In the genomic region with DNA sequence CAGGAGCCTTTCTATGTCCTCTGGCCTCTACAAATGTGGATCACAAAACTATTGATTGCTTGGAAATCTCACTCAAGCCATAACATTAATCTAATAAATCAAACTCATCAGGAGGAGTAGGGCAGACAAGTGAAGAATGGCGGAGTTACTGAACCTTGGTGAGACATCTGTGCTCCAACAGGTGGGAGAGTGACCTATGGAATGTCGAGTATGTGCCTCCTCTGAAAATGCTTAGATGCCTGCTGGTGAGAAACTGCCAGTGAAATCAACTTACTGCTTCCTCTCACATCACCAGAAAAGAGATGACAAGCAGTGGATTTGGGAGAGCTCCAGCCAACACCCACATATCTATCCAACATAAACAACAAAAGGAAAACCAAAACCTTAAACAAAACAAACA, we compare ENCODE assay signal across 20 mouse cellular contexts.
"Had no signal": no experiment of that assay in that cellular context is flagged by ENCODE, and none has a peak within 500 bp of the region (broad histone marks: within the 10 kb centered on the region; RNA-seq: fewer than 3 reads in every experiment).

No protein-coding gene starts in this region.

- H3K9me3 ChIP-seq: intestine, embryonic 15.5 days; limb, embryonic 15.5 days; midbrain, embryonic 10.5 days; midbrain, embryonic 13.5 days; neural tube, embryonic 13.5 days; stomach, embryonic 15.5 days had no signal

- H3K36me3 ChIP-seq: intestine, embryonic 15.5 days; limb, embryonic 15.5 days; midbrain, embryonic 10.5 days; midbrain, embryonic 13.5 days; neural tube, embryonic 13.5 days; stomach, embryonic 15.5 days had no signal

- H3K4me3 ChIP-seq: intestine, embryonic 15.5 days; limb, embryonic 15.5 days; midbrain, embryonic 10.5 days; midbrain, embryonic 13.5 days; myocyte; neural tube, embryonic 13.5 days; stomach, embryonic 15.5 days had no signal

- H3K27me3 ChIP-seq: intestine, embryonic 15.5 days; limb, embryonic 15.5 days; midbrain, embryonic 13.5 days; neural tube, embryonic 13.5 days; stomach, embryonic 15.5 days had no signal

- DNase-seq: kidney, adult 2 months; kidney, postnatal 36 days; liver, postnatal 0 days; lung, embryonic 14.5 days; retina, postnatal 1 day; right cerebral cortex, postnatal 25 days; spleen, adult 18-20 months; thymus, postnatal 25 days had no signal

- H3K9ac ChIP-seq: intestine, embryonic 15.5 days; limb, embryonic 15.5 days; liver, embryonic 14.5 days; liver, postnatal 0 days; lung, embryonic 14.5 days; midbrain, embryonic 13.5 days; neural tube, embryonic 13.5 days; stomach, embryonic 15.5 days had no signal

- H3K4me1 ChIP-seq: intestine, embryonic 15.5 days; limb, embryonic 15.5 days; midbrain, embryonic 10.5 days; midbrain, embryonic 13.5 days; neural tube, embryonic 13.5 days; stomach, embryonic 15.5 days had no signal

- H3K27ac ChIP-seq: intestine, embryonic 15.5 days; limb, embryonic 15.5 days; liver, embryonic 14.5 days; macrophage; midbrain, embryonic 10.5 days; midbrain, embryonic 13.5 days; neural tube, embryonic 13.5 days; stomach, embryonic 15.5 days had no signal

- H3K4me2 ChIP-seq: intestine, embryonic 15.5 days; limb, embryonic 15.5 days; liver, embryonic 11.5 days; lung, embryonic 14.5 days; midbrain, embryonic 13.5 days; neural tube, embryonic 13.5 days; stomach, embryonic 15.5 days had no signal

- ATAC-seq: intestine, embryonic 15.5 days; liver, postnatal 0 days; lung, postnatal 0 days; midbrain, embryonic 13.5 days; midbrain, embryonic 16.5 days had no signal
